Mouse (Mus musculus) right cerebral cortex, adult 2 months (tissue): ENCODE data around the gene Arhgef2.
"Not testable (repeated sequence)": the region's sequence is repeated elsewhere in the genome, so short reads cannot be mapped to it uniquely, and the experiment has no call there.

ENCODE experiments used
- DNase-seq, 2 experiments: peaks; one replicate each; pipeline ENCODE4 v3.0.0; 2021 to 2022; ENCODE audit warnings: low spot score in 2 of 2

Gene Arhgef2

GRCm38 (mm10) chr3:88591044-88591443, 14.7 kb upstream of the Arhgef2 start:
- no peak for DNase-seq

GRCm38 (mm10) chr3:88591950-88592731, 13.6 kb upstream of the Arhgef2 start:
- DNase-seq = peak; percentile 37 to 44

- no peak for DNase-seq
These were observed 12.7 kb upstream of the Arhgef2 start for GRCm38 (mm10) chr3:88592942-88593576.

- DNase-seq = no peak
These were observed 11.7 kb upstream of the Arhgef2 start for GRCm38 (mm10) chr3:88593893-88594580.

- not testable (repeated sequence) for DNase-seq
These were observed 9.2 kb upstream of the Arhgef2 start for GRCm38 (mm10) chr3:88596547-88596946.

- DNase-seq = no peak
These were observed 3.3 kb upstream of the Arhgef2 start for GRCm38 (mm10) chr3:88602466-88602865.

GRCm38 (mm10) chr3:88603714-88604161, 2.0 kb upstream of the Arhgef2 start:
- peak; percentile 60 to 62 for DNase-seq

- DNase-seq = no peak
These were observed 903 bp upstream of the Arhgef2 start for GRCm38 (mm10) chr3:88604863-88605262.

- peak; percentile 93 to 94 for DNase-seq
These were observed 1.4 kb downstream of the Arhgef2 start for GRCm38 (mm10) chr3:88607065-88607757.

GRCm38 (mm10) chr3:88607758-88608138, 2.0 kb downstream of the Arhgef2 start:
- no peak for DNase-seq

- DNase-seq = no peak
These were observed 3.3 kb downstream of the Arhgef2 start for GRCm38 (mm10) chr3:88609066-88609465.

GRCm38 (mm10) chr3:88614418-88614817, 8.7 kb downstream of the Arhgef2 start:
- no peak for DNase-seq

GRCm38 (mm10) chr3:88615117-88615516, 9.4 kb downstream of the Arhgef2 start:
- no peak for DNase-seq

- no peak for DNase-seq
These were observed 10.2 kb downstream of the Arhgef2 start for GRCm38 (mm10) chr3:88615902-88616391.

- no peak for DNase-seq
These were observed 11.3 kb downstream of the Arhgef2 start for GRCm38 (mm10) chr3:88616951-88617500.

GRCm38 (mm10) chr3:88618074-88618871, 12.5 kb downstream of the Arhgef2 start:
- DNase-seq = no peak

- no peak for DNase-seq
These were observed 13.6 kb downstream of the Arhgef2 start for GRCm38 (mm10) chr3:88619113-88620097.

GRCm38 (mm10) chr3:88620146-88620991, 14.6 kb downstream of the Arhgef2 start:
- no peak for DNase-seq
